Mouse (Mus musculus) heart, adult 2 months (tissue): Measurements from ENCODE around the gene Cops3. TPM values are rescaled to one million over a fixed set of nuclear protein-coding genes. Genes with fewer than 3 reads are reported as not detected.
"Not testable (repeated sequence)": the region's sequence is repeated elsewhere in the genome, so short reads cannot be mapped to it uniquely, and the experiment has no call there.

ENCODE experiments used
- DNase-seq, 2 experiments: peaks; one replicate each; pipeline ENCODE4 v3.0.0; 2021
- H3K27ac ChIP-seq: fragments of 200-600 bp; 2 replicates; pipeline ENCODE4 v1.8.1; 2022
- H3K27me3 ChIP-seq: fragments of 200-500 bp; 2 replicates; pipeline ENCODE4 v1.6.1; 2012; ENCODE audit warnings: mild to moderate bottlenecking, low read length, inconsistent platforms, mixed read lengths; ENCODE audit not compliant: control insufficient read depth, insufficient read depth
- H3K36me3 ChIP-seq: fragments of 200-500 bp; 2 replicates; pipeline ENCODE4 v1.6.1; 2012; ENCODE audit warnings: low read length, inconsistent platforms; ENCODE audit not compliant: control insufficient read depth, insufficient read depth
- H3K4me1 ChIP-seq: fragments of 200-500 bp; 2 replicates; pipeline ENCODE4 v1.6.1; 2011; ENCODE audit warnings: low read length; ENCODE audit not compliant: control insufficient read depth, insufficient read depth
- H3K4me3 ChIP-seq: fragments of 200-600 bp; 2 replicates; pipeline ENCODE4 v1.8.1; 2022
- H3K79me2 ChIP-seq: fragments of 200-500 bp; replicated peaks from 2 replicates; pipeline ENCODE4 v1.6.1; 2012; ENCODE audit warnings: mild to moderate bottlenecking, inconsistent platforms, low read length, moderate library complexity, mixed read lengths; ENCODE audit not compliant: control insufficient read depth, insufficient read depth
- H3K9ac ChIP-seq: fragments of 200-500 bp; 2 replicates; pipeline ENCODE4 v1.6.1; 2012; ENCODE audit warnings: low read depth, mild to moderate bottlenecking, control low read depth, inconsistent platforms, low read length, mixed read lengths
- CTCF ChIP-seq: fragments of 200-600 bp; IDR thresholded peaks from 2 replicates; pipeline ENCODE4 v1.8.1; 2022; ENCODE audit warnings: antibody characterized with exemption, mild to moderate bottlenecking, moderate library complexity
- EP300 ChIP-seq: fragments of 200-500 bp; IDR thresholded peaks from 2 replicates; pipeline ENCODE4 v1.6.1; 2011; ENCODE audit warnings: low read depth, low read length, control low read depth; ENCODE audit not compliant: insufficient read depth
- POLR2A ChIP-seq: fragments of 200-500 bp; IDR thresholded peaks from 2 replicates; pipeline ENCODE4 v1.6.1; 2011; ENCODE audit warnings: mild to moderate bottlenecking, low read depth, low read length, control low read depth; ENCODE audit not compliant: insufficient read depth
- WGBS: fragments of 180-500 bp; shearing (Covaris S2); methylation state at CpG from one replicate; pipeline ENCODE4 v1.1.7; 2018; 5-methylcytosine and 5-hydroxymethylcytosine counted together
- intact Hi-C: fragments of 180-260 bp; cut with DNase I; formaldehyde crosslinking; loops from one replicate; pipeline ENCODE4 v1.15.1; 2025
- polyA plus RNA-seq: library from polyadenylated mRNA; depleted of rRNA; stranded (reverse); fragments of >200 nt; gene quantifications from 2 replicates; pipeline ENCODE4 v1.2.3, GENCODE M21; 2012
- total RNA-seq, 2 experiments: library from RNA; stranded (reverse); gene quantifications; 2 replicates each; pipeline ENCODE4 v1.2.3; 2021

The Cops3 gene
- total and polyA plus RNA-seq, 3 experiments, result 28.4 to 75.5 (median 67.7) TPM

DNA sequence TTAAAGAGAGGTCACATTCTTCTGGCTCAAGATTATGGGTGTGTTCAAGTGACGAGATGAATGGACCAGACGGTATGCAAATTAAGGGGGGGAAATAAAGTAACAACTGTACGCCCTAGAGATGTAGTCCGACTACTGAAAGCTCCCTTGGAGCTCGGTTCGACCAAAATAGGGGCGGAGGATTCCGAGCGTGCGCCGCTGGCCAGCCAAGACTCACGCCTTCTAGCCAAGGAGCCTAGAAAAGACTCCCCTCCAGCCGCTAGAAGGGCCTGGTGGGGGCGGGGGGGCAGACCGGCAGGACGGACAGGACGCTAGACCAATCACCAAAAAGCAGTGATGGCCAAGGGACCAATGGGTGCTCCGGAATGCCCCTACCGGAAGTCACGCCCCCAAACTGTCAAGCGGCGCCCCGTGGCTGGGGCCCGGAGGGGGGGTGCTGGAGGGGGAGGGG, 605 bp downstream of the Cops3 start, which contains the start of gene Nt5m:
Nt5m (plus strand) TSS at position 440 of the 451 bp plus-strand sequence.
- H3K27ac ChIP-seq, result peak within 1 kb of the TSS; percentile 98
- peaks cover 4% of the 10 kb centered on the region for H3K4me1 ChIP-seq
- H3K9ac ChIP-seq, result peak within 1 kb of the TSS; percentile 92
- H3K4me3 ChIP-seq, result peak within 1 kb of the TSS; percentile 96
- WGBS, result 1% methylated on average over 24 of the region's 24 CpGs
- intact Hi-C loops, result no loop called here
- no peaks in the 10 kb centered on the region for H3K27me3 ChIP-seq
- H3K36me3 ChIP-seq, result peaks cover 12% of the 10 kb centered on the region
- DNase-seq, result peak; percentile 95
- H3K79me2 ChIP-seq, result peaks cover 3% of the 10 kb centered on the region; the same call in 1 of the 2 replicates
- TF ChIP-seq EP300 (no peak), POLR2A (no peak), CTCF (no peak)

DNA sequence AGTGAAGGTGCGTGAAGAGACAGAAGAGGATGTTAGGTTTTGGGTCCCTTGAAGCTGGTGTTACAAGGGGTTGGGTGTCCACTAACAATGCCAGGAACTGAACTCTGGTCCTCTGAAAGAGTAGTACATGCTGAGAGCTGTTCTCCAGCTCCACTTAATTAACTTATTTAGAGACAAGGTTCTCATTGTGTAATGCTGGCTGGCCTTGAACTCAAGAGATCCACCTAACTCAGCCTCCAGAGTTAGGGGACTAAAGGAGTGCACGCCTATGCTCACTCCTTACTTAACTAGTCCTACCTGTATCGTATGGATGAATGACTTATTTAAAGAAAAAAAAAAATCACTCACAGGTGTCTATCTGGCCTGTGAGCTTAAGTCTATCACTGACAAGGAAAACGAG, 1.2 kb downstream of the Cops3 start:
- peaks cover 4% of the 10 kb centered on the region for H3K4me1 ChIP-seq
- H3K4me3 ChIP-seq, result peak overlapping the region; percentile 96
- intact Hi-C loops, result no loop called here
- H3K27me3 ChIP-seq, result no peaks in the 10 kb centered on the region
- peaks cover 3% of the 10 kb centered on the region; the same call in 1 of the 2 replicates for H3K79me2 ChIP-seq
- H3K9ac ChIP-seq, result no peak overlapping the region
- H3K36me3 ChIP-seq, result peaks cover 12% of the 10 kb centered on the region
- no peak for DNase-seq
- H3K27ac ChIP-seq, result no peak overlapping the region; the same call in 1 of the 2 replicates
- WGBS, result 55% methylated on average over 4 of the region's 4 CpGs
- TF ChIP-seq CTCF (no peak), EP300 (no peak), POLR2A (no peak)

DNA sequence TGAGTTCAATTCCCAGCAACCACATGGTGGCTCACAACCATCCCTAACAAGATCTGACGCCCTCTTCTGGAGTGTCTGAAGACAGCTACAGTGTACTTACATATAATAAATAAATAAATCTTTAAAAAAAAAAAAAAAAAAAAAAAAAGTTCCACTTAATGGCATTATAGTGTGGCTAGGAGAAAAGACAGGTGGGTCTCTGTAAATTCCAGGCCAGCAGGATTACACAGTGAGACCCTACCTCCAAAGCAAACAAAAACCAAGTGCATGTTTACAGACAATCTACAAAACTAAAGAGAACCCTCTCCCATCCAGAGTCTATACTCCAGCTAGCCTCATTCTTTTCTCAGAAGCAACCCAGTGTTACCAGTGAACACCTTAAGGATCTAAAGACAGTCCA, 1.8 kb downstream of the Cops3 start:
- DNase-seq, H3K4me3 ChIP-seq, H3K79me2 ChIP-seq, intact Hi-C loops, H3K4me1 ChIP-seq, H3K27me3 ChIP-seq, H3K9ac ChIP-seq, H3K27ac ChIP-seq: not testable (repeated sequence)
- no CpG with 5 or more reads among the region's 1 CpGs for WGBS
- peaks cover 12% of the 10 kb centered on the region for H3K36me3 ChIP-seq

DNA sequence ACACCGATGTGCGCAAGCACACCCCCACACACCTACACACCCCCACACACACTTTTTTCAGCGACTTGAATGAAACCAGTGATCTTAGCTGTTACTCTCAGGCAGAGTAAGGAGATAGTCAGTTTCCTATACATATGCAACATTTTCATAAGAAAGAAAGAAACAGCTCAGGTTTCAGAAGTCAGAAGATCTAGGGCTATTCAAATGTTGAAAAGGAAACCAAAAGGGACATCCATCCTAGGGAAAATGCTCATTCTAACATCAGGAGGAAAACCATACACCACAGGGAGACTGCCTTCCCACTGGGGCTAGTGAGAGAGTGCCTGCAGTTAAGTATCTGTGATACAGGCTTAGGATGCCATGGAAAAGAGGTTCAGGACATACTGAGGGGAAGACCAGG, 18.0 kb downstream of the Cops3 start:
- Histone ChIP-seq H3K27ac (no peak overlapping the region), H3K36me3 (no peaks in the 10 kb centered on the region), H3K79me2 (no peaks in the 10 kb centered on the region), H3K9ac (no peak overlapping the region), H3K27me3 (no peaks in the 10 kb centered on the region), H3K4me1 (no peaks in the 10 kb centered on the region), H3K4me3 (no peak overlapping the region)
- intact Hi-C loops, result no loop called here
- no peak for DNase-seq
- TF ChIP-seq POLR2A (no peak), CTCF (no peak), EP300 (no peak)
- WGBS, result 91% methylated on average over 3 of the region's 3 CpGs

DNA sequence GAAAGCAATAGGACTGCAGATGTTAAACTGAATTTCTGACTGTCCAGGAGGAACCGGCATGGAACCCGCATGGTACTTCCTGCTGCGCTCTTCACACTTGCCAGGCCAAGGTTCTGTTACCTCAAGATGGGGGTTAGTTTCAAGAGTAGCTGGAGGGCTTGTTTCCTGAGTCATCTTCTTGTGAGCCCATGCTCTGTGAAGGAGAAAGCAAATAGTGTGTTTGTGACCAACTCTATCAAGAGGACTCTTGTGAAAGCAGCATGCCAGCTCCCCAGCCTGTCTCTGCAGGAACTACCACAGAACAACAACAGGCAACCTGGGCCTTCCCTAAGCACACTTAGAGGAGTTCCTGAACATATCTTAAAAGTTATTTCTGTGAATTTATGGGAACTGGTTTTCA, 21.7 kb downstream of the Cops3 start:
- Histone ChIP-seq H3K4me3 (no peak overlapping the region), H3K9ac (no peak overlapping the region), H3K27ac (no peak overlapping the region), H3K79me2 (no peaks in the 10 kb centered on the region), H3K27me3 (no peaks in the 10 kb centered on the region), H3K4me1 (no peaks in the 10 kb centered on the region), H3K36me3 (no peaks in the 10 kb centered on the region)
- DNase-seq, result no peak
- intact Hi-C loops, result no loop called here
- WGBS, result 92% methylated on average over 3 of the region's 3 CpGs
- TF ChIP-seq EP300 (no peak), CTCF (no peak), POLR2A (no peak)

DNA sequence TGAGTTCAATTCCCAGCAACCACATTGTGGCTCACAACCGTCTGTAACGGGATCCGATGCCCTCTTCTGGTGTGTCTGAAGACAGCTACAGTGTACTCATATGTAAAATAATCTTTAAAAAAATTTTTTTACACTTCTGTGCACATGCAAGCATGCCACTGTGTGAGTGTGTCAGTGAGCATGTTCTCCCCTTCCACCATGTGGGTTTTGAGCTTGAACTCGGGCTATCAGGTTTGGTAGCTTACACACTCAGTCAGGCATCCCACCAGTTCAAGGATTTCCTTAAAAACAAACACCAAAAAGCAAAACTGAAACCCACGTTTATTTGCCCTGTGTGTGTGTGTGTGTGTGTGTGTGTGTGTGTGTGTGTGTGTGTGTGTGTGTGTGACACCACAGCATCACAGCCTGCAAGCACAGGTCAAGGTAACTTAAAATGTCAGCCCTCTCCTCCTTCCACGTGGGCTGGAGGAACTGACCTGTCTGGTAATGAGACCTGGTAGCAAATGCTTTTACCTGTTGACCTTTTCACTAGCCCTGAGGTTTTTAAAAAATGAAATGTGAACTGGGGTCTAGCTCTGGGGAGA, 24.1 kb downstream of the Cops3 start:
- no peak overlapping the region for H3K27ac ChIP-seq
- no peaks in the 10 kb centered on the region for H3K79me2 ChIP-seq
- no peak overlapping the region for H3K4me3 ChIP-seq
- no peak for TF ChIP-seq EP300
- no peak for DNase-seq
- peaks cover 2% of the 10 kb centered on the region; the same call in 1 of the 2 replicates for H3K4me1 ChIP-seq
- intact Hi-C loops, result no loop called here
- no peak overlapping the region for H3K9ac ChIP-seq
- no peaks in the 10 kb centered on the region for H3K36me3 ChIP-seq
- no peaks in the 10 kb centered on the region for H3K27me3 ChIP-seq
- WGBS, result 89% methylated on average over 6 of the region's 6 CpGs
